Mouse (Mus musculus) cerebral cortex, adult 2 months (tissue): ENCODE results near the gene Defb5.

Experiments used
- WGBS: fragments of 180-500 bp; shearing (Covaris S2); methylation state at CpG from one replicate; pipeline ENCODE4 v1.1.7; 2018; 5-methylcytosine and 5-hydroxymethylcytosine counted together

Gene Defb5

GRCm38 (mm10) chr8:19247280-19247679 is at the start of gene Defb5:
Gene Defb5, plus strand, starts transcription at chr8:19247580.
- WGBS, result 94% methylated on average over 5 of the region's 5 CpGs

DNA sequence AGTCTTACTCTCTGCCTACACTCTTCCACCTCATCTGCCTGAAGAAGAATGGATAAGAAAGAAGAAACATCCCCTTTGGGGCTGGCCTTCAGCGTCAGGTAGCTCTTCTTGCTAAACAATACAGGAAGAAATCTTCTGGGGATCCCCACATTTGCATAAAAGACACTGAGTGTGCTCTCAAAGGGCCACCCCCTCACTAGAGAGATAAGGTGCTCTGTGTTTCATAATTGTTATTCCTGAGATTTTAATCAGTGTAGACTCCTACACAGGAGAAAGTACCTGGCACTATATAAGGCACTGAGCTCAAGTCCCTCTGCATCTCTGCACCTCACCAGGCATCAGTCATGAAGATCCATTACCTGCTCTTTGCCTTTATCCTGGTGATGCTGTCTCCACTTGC is 22.2 kb upstream of the Defb5 start, which contains the start of gene Defb6:
Gene Defb6, plus strand, starts transcription at position 318 of the 400 bp plus-strand sequence.
- 53% methylated on average over 1 of the region's 1 CpGs for WGBS

DNA sequence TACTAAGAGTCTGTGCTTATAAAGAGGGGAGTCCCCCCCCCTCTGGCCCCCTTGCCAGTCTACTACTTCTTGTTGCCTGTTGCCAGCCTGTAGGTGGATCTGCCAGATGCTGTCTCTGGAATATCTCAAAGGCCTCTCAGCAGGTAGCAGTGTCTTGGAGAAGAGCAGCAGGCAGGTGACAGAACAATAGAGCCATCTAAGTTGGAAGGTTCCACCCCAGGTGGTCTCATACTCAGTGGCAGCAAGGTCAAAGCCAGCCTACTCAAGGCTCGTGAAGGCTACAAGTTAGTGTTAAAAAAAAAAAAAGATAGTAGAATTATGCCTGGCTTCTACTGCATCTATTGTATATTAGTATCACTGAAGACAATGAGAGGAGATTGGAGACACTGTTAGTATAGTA is 9.3 kb upstream of the Defb5 start:
- 65% methylated on average over 1 of the region's 1 CpGs for WGBS

- 71% methylated on average over 2 of the region's 2 CpGs for WGBS
Measured at GRCm38 (mm10) chr8:19239616-19240015, 7.8 kb upstream of the Defb5 start, which contains the start of gene Defb46. Gene Defb46, plus strand, starts transcription at chr8:19239916.

DNA sequence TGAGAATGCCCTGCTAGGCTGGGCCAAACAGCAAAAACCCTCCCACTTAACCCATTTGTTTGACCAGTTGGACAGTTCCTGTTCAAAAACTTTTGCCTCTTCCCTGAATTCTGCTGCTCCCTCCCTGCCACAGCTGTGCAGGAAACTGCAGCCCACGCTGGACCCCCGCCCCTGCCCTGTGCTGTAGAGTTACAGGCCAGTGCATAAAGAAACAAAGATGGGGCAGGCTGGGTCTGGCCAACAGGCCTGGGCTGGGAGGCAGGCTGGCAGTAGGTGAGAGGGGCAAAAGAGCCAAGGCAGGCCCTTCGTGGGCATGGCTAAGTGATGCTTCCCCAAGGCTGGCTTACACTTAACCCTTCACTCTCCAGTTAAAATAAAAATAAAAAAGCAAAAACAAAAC is 12.3 kb downstream of the Defb5 start:
- 53% methylated on average over 3 of the region's 3 CpGs for WGBS

DNA sequence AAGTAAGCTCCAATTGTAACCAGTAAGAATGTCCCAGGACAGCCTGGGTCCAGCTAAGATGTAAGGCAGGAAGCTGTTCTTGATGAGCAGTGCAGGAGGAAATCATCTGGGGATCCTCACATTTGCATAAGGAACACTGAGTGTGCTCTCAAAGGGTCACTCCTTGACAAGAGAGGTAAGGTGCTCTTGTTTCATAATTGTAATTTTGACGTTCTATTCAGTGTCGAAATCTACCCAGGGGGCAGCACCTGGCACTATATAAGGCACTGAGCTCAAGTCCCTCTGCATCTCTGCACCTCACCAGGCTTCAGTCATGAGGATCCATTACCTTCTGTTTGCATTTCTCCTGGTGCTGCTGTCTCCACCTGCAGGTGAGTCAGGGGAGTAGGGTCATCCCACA is 45.7 kb downstream of the Defb5 start, which contains the start of gene Defb3:
Gene Defb3, plus strand, starts transcription at position 301 of the 400 bp plus-strand sequence.
- WGBS, result 51% methylated on average over 2 of the region's 2 CpGs

GRCm38 (mm10) chr8:19298361-19298760 is 51.0 kb downstream of the Defb5 start:
- WGBS, result 62% methylated on average over 3 of the region's 3 CpGs
